Mouse (Mus musculus): ENCODE measurements around the gene Ube2q2.
"Not testable (repeated sequence)": the region's sequence is repeated elsewhere in the genome, so short reads cannot be mapped to it uniquely, and the experiment has no call there.

Ube2q2 gene

GRCm38 (mm10) chr9:55243280-55243679, 94.6 kb downstream of the Ube2q2 start:
- DNase-seq, result no peak

GRCm38 (mm10) chr9:55244079-55244478, 95.4 kb downstream of the Ube2q2 start:
- DNase-seq, result no peak

GRCm38 (mm10) chr9:55245057-55245750, 96.5 kb downstream of the Ube2q2 start:
- DNase-seq, result not testable (repeated sequence)

- no peak for DNase-seq
Measured at GRCm38 (mm10) chr9:55246440-55246839, 97.8 kb downstream of the Ube2q2 start.

GRCm38 (mm10) chr9:55246918-55247317, 98.3 kb downstream of the Ube2q2 start:
- no peak for DNase-seq

GRCm38 (mm10) chr9:55248465-55248864, 99.8 kb downstream of the Ube2q2 start:
- DNase-seq, result no peak

- no peak for DNase-seq
Measured at GRCm38 (mm10) chr9:55250595-55251247, 102.1 kb downstream of the Ube2q2 start.

GRCm38 (mm10) chr9:55252097-55252496, 103.4 kb downstream of the Ube2q2 start:
- DNase-seq, result not testable (repeated sequence)

GRCm38 (mm10) chr9:55253849-55254248, 105.2 kb downstream of the Ube2q2 start:
- DNase-seq, result no peak

GRCm38 (mm10) chr9:55255056-55255455, 106.4 kb downstream of the Ube2q2 start:
- DNase-seq, result no peak

- DNase-seq, result no peak
Measured at GRCm38 (mm10) chr9:55255604-55256003, 107.0 kb downstream of the Ube2q2 start.

- DNase-seq, result no peak
Measured at GRCm38 (mm10) chr9:55257105-55257504, 108.5 kb downstream of the Ube2q2 start.

Measured in thymus, adult 18-20 months (tissue).